Mouse (Mus musculus): ENCODE measurements around the gene Ralgapa1. TPM values are rescaled to one million over a fixed set of nuclear protein-coding genes. Genes with fewer than 3 reads are reported as not detected.

The Ralgapa1 gene
- polyA plus RNA-seq, 1 experiment from 2014 or later = 10.5 TPM

Small RNA genes within 50 kb of the gene (microRNA-seq; reads per million reads assigned to microRNA genes)
- 0.88 reads per million for gene Gm23394

Other genes with a start within 250 kb of the Ralgapa1 start
- gene Insm2, start 221.7 kb downstream of the Ralgapa1 start, polyA plus RNA-seq (2016; fragmentation: Nextera tagmentation; extraction: Ambion mirVana) = 0.05 TPM in 1 of 2 replicates, not detected in the other
- 35.6 and 45.9 TPM in 2 replicates for gene Brms1l, start 15.2 kb upstream of the Ralgapa1 start, polyA plus RNA-seq (2016; fragmentation: Nextera tagmentation; extraction: Ambion mirVana)